Mouse (Mus musculus): ENCODE results near the gene Kcnip1. TPM values are rescaled to one million over a fixed set of nuclear protein-coding genes. Genes with fewer than 3 reads are reported as not detected.

The Kcnip1 gene
- polyA plus RNA-seq, 1 experiment from 2014 or later = 2.0 TPM

DNA sequence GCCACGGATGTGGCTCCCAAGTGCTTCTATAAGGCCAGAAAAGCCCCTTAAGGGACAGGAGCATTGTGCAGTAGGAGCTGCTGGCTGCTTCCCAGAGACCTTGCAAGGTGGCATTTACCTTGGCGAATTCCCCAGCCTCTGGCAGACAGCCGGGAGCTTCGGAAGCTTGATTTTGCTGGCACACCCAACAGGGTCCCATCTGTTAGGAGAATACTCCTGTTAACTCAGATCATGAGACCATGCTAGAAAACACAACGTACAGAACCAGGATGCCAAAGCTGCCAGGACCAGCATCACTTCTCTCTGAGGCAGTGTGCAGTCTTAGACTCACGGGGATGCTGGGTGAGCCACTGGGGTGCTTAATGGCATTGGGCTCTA lies 165.1 kb downstream of the Kcnip1 start:
- DNase-seq (ENCODE audit: low spot score) = no peak
- 79% methylated on average over 6 of the region's 6 CpGs for WGBS
- Histone ChIP-seq H3K27ac (replicated peaks) (no peak overlapping the region), H3K4me3 (no peak overlapping the region), H3K4me1 (peaks cover 21% of the 10 kb centered on the region), H3K27me3 (replicated peaks; ENCODE audit: low read depth, poor library complexity, severe bottlenecking) (no peaks in the 10 kb centered on the region), H3K36me3 (replicated peaks) (no peaks in the 10 kb centered on the region), H3K9me3 (no peaks in the 10 kb centered on the region)

GRCm38 (mm10) chr11:33827085-33827828 lies 165.7 kb downstream of the Kcnip1 start:
- Histone ChIP-seq H3K9me3 (no peaks in the 10 kb centered on the region), H3K27ac (replicated peaks) (no peak overlapping the region), H3K4me1 (peaks cover 21% of the 10 kb centered on the region), H3K4me3 (no peak overlapping the region), H3K36me3 (replicated peaks) (no peaks in the 10 kb centered on the region), H3K27me3 (replicated peaks; ENCODE audit: low read depth, poor library complexity, severe bottlenecking) (no peaks in the 10 kb centered on the region)
- no peak for DNase-seq (ENCODE audit: low spot score)
- WGBS = 66% methylated on average over 12 of the region's 12 CpGs

DNA sequence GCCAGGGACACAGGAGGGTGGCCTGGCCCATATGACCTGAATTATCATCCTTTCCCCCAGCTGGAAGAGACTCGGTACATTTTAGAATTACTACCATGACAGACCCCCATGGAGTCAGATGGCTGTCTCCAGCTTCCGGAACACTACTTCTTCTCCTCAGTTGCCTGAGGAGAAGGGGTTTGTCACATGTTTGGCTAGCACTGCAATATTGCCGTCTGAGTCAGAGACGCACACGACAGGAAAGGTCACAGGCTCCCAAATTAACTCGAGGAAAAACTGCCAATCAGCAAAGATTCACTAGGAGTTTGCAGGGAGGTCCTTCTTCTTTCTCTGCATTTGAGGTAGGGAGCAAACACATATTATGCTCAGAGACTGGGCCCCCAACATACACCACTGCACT lies 168.2 kb downstream of the Kcnip1 start:
- 46% methylated on average over 6 of the region's 6 CpGs for WGBS
- 0 out of 2 replicates have a peak, but pooled peaks cover 3% of the 10 kb centered on the region for H3K27me3 ChIP-seq (replicated peaks; ENCODE audit: low read depth, poor library complexity, severe bottlenecking)
- H3K4me3 ChIP-seq = no peak overlapping the region
- no peak overlapping the region for H3K27ac ChIP-seq (replicated peaks)
- H3K36me3 ChIP-seq (replicated peaks) = no peaks in the 10 kb centered on the region
- DNase-seq (ENCODE audit: low spot score) = no peak
- no peaks in the 10 kb centered on the region for H3K9me3 ChIP-seq
- peaks cover 21% of the 10 kb centered on the region for H3K4me1 ChIP-seq

GRCm38 (mm10) chr11:33821331-33821730 lies 171.6 kb downstream of the Kcnip1 start:
- no peaks in the 10 kb centered on the region for H3K9me3 ChIP-seq
- no peak overlapping the region for H3K27ac ChIP-seq (replicated peaks)
- H3K36me3 ChIP-seq (replicated peaks) = no peaks in the 10 kb centered on the region
- H3K27me3 ChIP-seq (replicated peaks; ENCODE audit: low read depth, poor library complexity, severe bottlenecking) = 0 out of 2 replicates have a peak, but pooled peaks cover 5% of the 10 kb centered on the region
- DNase-seq (ENCODE audit: low spot score) = no peak
- WGBS = 91% methylated on average over 5 of the region's 5 CpGs
- H3K4me3 ChIP-seq = no peak overlapping the region
- peaks cover 39% of the 10 kb centered on the region for H3K4me1 ChIP-seq

GRCm38 (mm10) chr11:33820876-33821275 lies 172.1 kb downstream of the Kcnip1 start:
- no peak for DNase-seq (ENCODE audit: low spot score)
- no peak overlapping the region for H3K27ac ChIP-seq (replicated peaks)
- WGBS = 89% methylated on average over 7 of the region's 7 CpGs
- no peak overlapping the region for H3K4me3 ChIP-seq
- peaks cover 43% of the 10 kb centered on the region for H3K4me1 ChIP-seq
- no peaks in the 10 kb centered on the region for H3K36me3 ChIP-seq (replicated peaks)
- H3K9me3 ChIP-seq = no peaks in the 10 kb centered on the region
- 0 out of 2 replicates have a peak, but pooled peaks cover 5% of the 10 kb centered on the region for H3K27me3 ChIP-seq (replicated peaks; ENCODE audit: low read depth, poor library complexity, severe bottlenecking)

DNA sequence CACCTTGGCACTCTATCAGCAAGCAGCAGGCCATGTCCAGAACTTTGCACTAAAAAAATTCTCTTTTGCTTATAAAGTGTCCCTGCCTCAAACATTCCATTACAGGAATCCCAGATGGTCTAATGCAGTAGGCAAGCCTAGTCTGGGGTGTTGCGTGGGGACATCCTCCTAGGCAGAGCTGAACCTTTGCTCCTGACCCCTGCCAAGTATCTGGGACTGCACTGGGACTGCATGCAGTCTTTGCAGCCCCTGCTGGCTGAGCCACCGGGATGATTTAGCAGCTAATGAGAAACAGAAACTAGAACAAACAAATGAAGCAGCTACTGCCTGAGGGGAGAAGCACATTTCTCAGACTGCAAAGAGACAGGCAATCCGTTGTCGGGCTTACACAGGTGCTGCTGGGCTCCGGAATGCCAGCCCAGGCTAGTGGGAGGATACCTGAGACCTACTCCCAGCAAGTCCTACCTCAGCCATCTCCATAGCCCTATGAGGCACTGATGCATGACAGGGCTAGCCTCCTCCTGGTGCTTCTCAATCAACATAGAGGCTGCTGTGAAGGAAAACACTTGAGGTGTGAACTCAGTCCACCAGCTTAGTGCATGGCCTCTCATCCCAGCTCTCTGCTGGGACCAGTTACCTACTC lies 174.0 kb downstream of the Kcnip1 start:
- DNase-seq (ENCODE audit: low spot score) = peak; percentile 62
- 17% methylated on average over 5 of the region's 5 CpGs for WGBS
- Histone ChIP-seq H3K4me1 (peaks cover 38% of the 10 kb centered on the region), H3K4me3 (no peak overlapping the region), H3K36me3 (replicated peaks) (no peaks in the 10 kb centered on the region), H3K27me3 (replicated peaks; ENCODE audit: low read depth, poor library complexity, severe bottlenecking) (0 out of 2 replicates have a peak, but pooled peaks cover 5% of the 10 kb centered on the region), H3K27ac (replicated peaks) (no peak overlapping the region), H3K9me3 (no peaks in the 10 kb centered on the region)

DNA sequence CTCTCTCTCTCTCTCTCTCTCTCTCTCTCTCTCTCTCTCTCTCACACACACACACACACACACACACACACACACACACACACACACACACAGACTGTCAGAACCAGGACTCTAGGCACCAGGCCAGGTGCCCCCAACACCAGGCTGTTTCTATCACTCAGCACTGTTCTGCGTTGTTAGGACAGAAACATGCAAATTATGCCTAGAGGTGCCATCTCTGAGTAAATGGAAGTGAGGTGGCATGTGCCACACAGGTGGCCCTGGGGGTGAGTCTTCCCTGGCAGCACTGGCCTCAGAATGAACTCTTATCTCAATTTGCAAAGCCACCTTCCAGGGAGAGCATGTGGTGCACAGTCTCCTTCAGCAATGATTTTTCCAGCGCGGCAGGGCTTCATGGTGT lies 176.9 kb downstream of the Kcnip1 start:
- WGBS = 41% methylated on average over 3 of the region's 3 CpGs
- no peaks in the 10 kb centered on the region for H3K9me3 ChIP-seq
- no peak overlapping the region for H3K4me3 ChIP-seq

GRCm38 (mm10) chr11:33810105-33810504 lies 182.8 kb downstream of the Kcnip1 start:
- Histone ChIP-seq H3K27me3 (replicated peaks; ENCODE audit: low read depth, poor library complexity, severe bottlenecking) (no peaks in the 10 kb centered on the region), H3K4me3 (no peak overlapping the region), H3K4me1 (no peaks in the 10 kb centered on the region), H3K36me3 (replicated peaks) (no peaks in the 10 kb centered on the region), H3K9me3 (no peaks in the 10 kb centered on the region), H3K27ac (replicated peaks) (no peak overlapping the region)
- WGBS = 65% methylated on average over 7 of the region's 7 CpGs
- no peak for DNase-seq (ENCODE audit: low spot score)

More for the DNA sequence above, 176.9 kb downstream of the Kcnip1 start:
- no peak for DNase-seq (ENCODE audit: low spot score)
- H3K27ac ChIP-seq (replicated peaks) = no peak overlapping the region
- no peaks in the 10 kb centered on the region for H3K36me3 ChIP-seq (replicated peaks)
- H3K4me1 ChIP-seq = peaks cover 38% of the 10 kb centered on the region
- H3K27me3 ChIP-seq (replicated peaks; ENCODE audit: low read depth, poor library complexity, severe bottlenecking) = 0 out of 2 replicates have a peak, but pooled peaks cover 5% of the 10 kb centered on the region

DNA sequence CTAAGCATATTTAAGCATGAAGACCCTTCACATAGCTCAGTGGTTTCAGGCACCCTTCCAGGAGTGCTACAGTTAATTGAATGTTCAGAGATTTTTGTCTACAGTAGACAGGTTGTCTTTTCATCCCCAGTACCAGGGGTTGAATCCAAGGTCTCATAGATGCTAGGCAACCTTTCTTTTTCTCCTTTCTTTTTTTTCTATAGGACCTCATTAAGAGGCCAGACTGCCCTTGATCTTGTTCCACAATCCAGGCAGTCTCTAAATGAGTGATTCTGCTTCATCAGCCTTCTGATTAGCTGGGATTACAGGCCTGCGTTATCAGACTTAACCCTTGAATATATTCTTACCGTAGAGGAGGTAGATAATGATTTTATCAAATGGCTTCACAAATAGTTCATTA lies 189.9 kb downstream of the Kcnip1 start:
- H3K27me3 ChIP-seq (replicated peaks; ENCODE audit: low read depth, poor library complexity, severe bottlenecking) = no peaks in the 10 kb centered on the region
- no peak for DNase-seq (ENCODE audit: low spot score)
- no peak overlapping the region for H3K27ac ChIP-seq (replicated peaks)
- no peak overlapping the region for H3K4me3 ChIP-seq
- H3K4me1 ChIP-seq = peaks cover 16% of the 10 kb centered on the region
- H3K9me3 ChIP-seq = no peaks in the 10 kb centered on the region
- H3K36me3 ChIP-seq (replicated peaks) = no peaks in the 10 kb centered on the region
- 86% methylated on average over 2 of the region's 2 CpGs for WGBS

DNA sequence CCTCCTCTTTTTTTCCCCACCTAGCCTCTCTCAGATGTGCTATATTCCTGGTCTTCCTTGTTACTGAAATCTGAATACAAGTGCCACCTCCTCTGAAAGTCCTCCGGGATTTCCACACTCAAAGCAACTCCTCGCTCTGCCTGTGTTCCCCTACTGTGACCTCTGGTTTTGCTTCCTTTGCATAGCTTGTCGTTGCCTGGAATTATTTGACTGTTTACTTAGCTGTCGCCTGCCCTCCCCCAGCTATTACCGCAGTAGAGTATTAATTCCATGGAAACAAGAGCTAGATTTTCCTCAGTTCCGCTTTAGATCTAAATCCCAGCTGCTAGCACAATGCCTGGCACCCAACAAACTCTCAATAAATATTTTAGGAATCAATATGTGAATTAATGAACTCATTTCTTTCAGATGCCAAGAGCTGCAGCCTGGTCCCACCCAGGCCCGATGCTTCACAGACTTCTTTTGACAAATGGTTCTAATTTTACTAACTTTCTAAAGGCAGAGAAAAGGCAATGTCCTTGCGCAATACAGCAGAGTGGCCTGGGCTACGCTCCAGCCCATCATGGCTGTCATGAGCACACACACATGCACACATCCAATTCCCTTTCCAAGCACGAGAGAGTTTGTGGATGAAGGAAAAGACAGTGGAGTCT lies 192.4 kb downstream of the Kcnip1 start:
- WGBS = 56% methylated on average over 10 of the region's 10 CpGs
- DNase-seq (ENCODE audit: low spot score) = no peak
- peaks cover 16% of the 10 kb centered on the region for H3K4me1 ChIP-seq
- H3K36me3 ChIP-seq (replicated peaks) = no peaks in the 10 kb centered on the region
- H3K27me3 ChIP-seq (replicated peaks; ENCODE audit: low read depth, poor library complexity, severe bottlenecking) = no peaks in the 10 kb centered on the region
- H3K27ac ChIP-seq (replicated peaks) = no peak overlapping the region
- H3K4me3 ChIP-seq = no peak overlapping the region
- H3K9me3 ChIP-seq = no peaks in the 10 kb centered on the region

DNA sequence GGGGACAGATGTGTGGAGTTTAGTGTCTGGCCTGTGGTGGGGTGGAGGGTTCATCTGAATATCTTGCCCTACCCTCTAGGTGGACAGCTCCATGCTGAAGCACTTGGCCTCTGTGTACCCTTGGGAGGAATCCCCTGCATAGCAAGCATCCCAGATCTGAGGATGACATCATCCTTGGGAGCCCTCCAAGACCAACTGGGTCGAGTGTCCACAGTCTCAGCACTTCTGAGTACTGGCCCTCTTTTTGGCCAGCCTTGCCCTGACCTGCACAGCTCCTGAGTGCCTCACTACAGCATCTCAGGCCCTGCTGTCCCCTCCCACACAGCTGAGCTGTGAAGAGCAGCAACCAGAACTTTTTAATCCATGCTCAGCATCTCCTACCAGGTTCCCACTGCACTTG lies 193.0 kb downstream of the Kcnip1 start:
- Histone ChIP-seq H3K4me1 (peaks cover 16% of the 10 kb centered on the region), H3K4me3 (no peak overlapping the region), H3K27ac (replicated peaks) (no peak overlapping the region), H3K27me3 (replicated peaks; ENCODE audit: low read depth, poor library complexity, severe bottlenecking) (no peaks in the 10 kb centered on the region), H3K36me3 (replicated peaks) (no peaks in the 10 kb centered on the region), H3K9me3 (no peaks in the 10 kb centered on the region)
- no peak for DNase-seq (ENCODE audit: low spot score)
- WGBS = 44% methylated on average over 1 of the region's 1 CpGs

- H3K36me3 ChIP-seq (replicated peaks) = no peaks in the 10 kb centered on the region
- H3K4me3 ChIP-seq = no peak overlapping the region
- H3K9me3 ChIP-seq = no peaks in the 10 kb centered on the region
- 48% methylated on average over 12 of the region's 12 CpGs for WGBS
- DNase-seq (ENCODE audit: low spot score) = no peak
- peaks cover 16% of the 10 kb centered on the region for H3K4me1 ChIP-seq
- no peak overlapping the region for H3K27ac ChIP-seq (replicated peaks)
- H3K27me3 ChIP-seq (replicated peaks; ENCODE audit: low read depth, poor library complexity, severe bottlenecking) = no peaks in the 10 kb centered on the region
These were observed 194.8 kb downstream of the Kcnip1 start for GRCm38 (mm10) chr11:33798094-33798648.
